10 mouse cellular contexts compared by ENCODE assay signal in genomic region chr8:72350727-72351126, GRCm38 (mm10). TPM values are rescaled to one million over a fixed set of nuclear protein-coding genes. Genes with fewer than 3 reads are reported as not detected.
DNase-seq lines count a peak whose midpoint lies in the region; ATAC-seq and TF ChIP-seq lines count a peak whose summit lies in the region.
"Had no signal": no experiment of that assay in that cellular context is flagged by ENCODE, and none has a peak within 500 bp of the region (broad histone marks: within the 10 kb centered on the region; RNA-seq: fewer than 3 reads in every experiment).

No protein-coding gene starts in this region.

- no peak overlapping the region for H3K4me3 ChIP-seq in CH12.LX (replicated peaks in 1 of 3; ENCODE audit: low read depth in 2 of 3, low read length in 2 of 3, poor library complexity in 1 of 3)
- H3K4me3 ChIP-seq in liver, postnatal 0 days (ENCODE audit: low read depth, low read length): no peak overlapping the region
- peak overlapping the region; percentile 16; the same call in 1 of the 2 replicates for H3K4me3 ChIP-seq in spleen, adult 2 months (ENCODE audit: extremely low read depth, insufficient read depth, insufficient read length)
- H3K4me3 ChIP-seq: heart, embryonic 10.5 days had no signal

- DNase-seq in B cell, adult 2 months: peak; percentile 73 to 75
- peak; percentile 67 for DNase-seq in CH12.LX (ENCODE audit: extremely low read depth)
- DNase-seq in liver, postnatal 0 days: peak; percentile 62
- peak; percentile 79 to 84 for DNase-seq in spleen, adult 2 months (ENCODE audit: low read depth in 1 of 2, low spot score in 2 of 2)
- DNase-seq in left cerebral cortex, adult 11 months (ENCODE audit: low spot score): no peak
- no peak for DNase-seq in kidney, adult 11 months
- DNase-seq in c-Kit-positive CD71-positive TER-119-positive erythroid progenitor cells, embryonic 14.5 days (ENCODE audit: low spot score): no peak

- peak overlapping the region; percentile 12; the same call in 1 of the 2 replicates for H3K4me2 ChIP-seq in CH12.LX (ENCODE audit: insufficient read depth, low read depth, poor library complexity, severe bottlenecking)
- H3K4me2 ChIP-seq in liver, postnatal 0 days (ENCODE audit: low read depth, low read length): peak overlapping the region; percentile 42

- no peak overlapping the region for H3K9ac ChIP-seq in CH12.LX (ENCODE audit: insufficient read depth, low read depth)
- no peak overlapping the region for H3K9ac ChIP-seq in liver, postnatal 0 days (replicated peaks)
- H3K9ac ChIP-seq: liver, embryonic 14.5 days had no signal

- no peak for TF ChIP-seq CTCF in CH12.LX (conservative IDR thresholded peaks at IDR 0.05 in 1 of 2, IDR thresholded peaks at IDR 0.05 in 1 of 2; ENCODE audit: low read depth in 2 of 2, low read length in 2 of 2)
- no peak for TF ChIP-seq CTCF in liver, postnatal 0 days (IDR thresholded peaks at IDR 0.05; ENCODE audit: low read depth)
- no peak for TF ChIP-seq CTCF in spleen, adult 2 months (IDR thresholded peaks at IDR 0.05; ENCODE audit: extremely low read depth, insufficient read depth, insufficient read length, insufficient replicate concordance)

- in situ Hi-C loops in CH12.LX (cut with MboI; ENCODE audit: low pct_ligation_motif_present, low pct_unique_long_range_greater_than_20kb, low sequenced_read_pairs): no loop called here

- peaks cover 5 to 78% of the 10 kb centered on the region in 2 experiments for H3K4me1 ChIP-seq in CH12.LX (ENCODE audit: control insufficient read depth in 1 of 2, insufficient read depth in 2 of 2)
- H3K4me1 ChIP-seq in liver, postnatal 0 days (ENCODE audit: insufficient read depth): peaks cover 56% of the 10 kb centered on the region
- H3K4me1 ChIP-seq in spleen, adult 2 months (ENCODE audit: control insufficient read depth, insufficient read depth, insufficient read length): peaks cover 63% of the 10 kb centered on the region

- H3K79me2 ChIP-seq in CH12.LX (replicated peaks; ENCODE audit: control insufficient read depth, extremely low read depth, insufficient read depth, poor library complexity, severe bottlenecking): no peaks in the 10 kb centered on the region

- H3K27ac ChIP-seq in CH12.LX (ENCODE audit: insufficient read depth, low read depth): no peak overlapping the region
- peak overlapping the region; percentile 76 for H3K27ac ChIP-seq in liver, postnatal 0 days (ENCODE audit: low read depth)
- peak overlapping the region; percentile 96 for H3K27ac ChIP-seq in spleen, adult 2 months (ENCODE audit: insufficient read depth, low read length)
- H3K27ac ChIP-seq: heart, embryonic 10.5 days; liver, embryonic 14.5 days had no signal

- TF ChIP-seq POLR2A in CH12.LX (IDR thresholded peaks at IDR 0.05; ENCODE audit: low read depth, low read length): no peak
- TF ChIP-seq POLR2A in spleen, adult 2 months (IDR thresholded peaks at IDR 0.05; ENCODE audit: low read depth, low read length): peak; percentile 56

- dilution Hi-C loops in CH12.LX (cut with MboI; ENCODE audit: extremely low pct_ligation_motif_present, extremely low pct_unique_long_range_greater_than_20kb, low sequenced_read_pairs): no loop called here

- no peaks in the 10 kb centered on the region for H3K9me3 ChIP-seq in CH12.LX (replicated peaks; ENCODE audit: low read length)
- no peaks in the 10 kb centered on the region for H3K9me3 ChIP-seq in liver, postnatal 0 days (ENCODE audit: low read length)
- H3K9me3 ChIP-seq: heart, embryonic 10.5 days had no signal

- peak; percentile 54 for TF ChIP-seq EP300 in CH12.LX (IDR thresholded peaks at IDR 0.05; ENCODE audit: low read length)
- TF ChIP-seq EP300 in liver, postnatal 0 days (IDR thresholded peaks at IDR 0.05; ENCODE audit: low read depth): 0 out of 2 replicates have a peak, but pooled peaks have one; percentile 9

- peak; percentile 43; the same call in 1 of the 2 replicates for ATAC-seq in liver, postnatal 0 days
- no peak for ATAC-seq in erythroid progenitor cell, adult 5-6 weeks (replicated peaks; ENCODE audit: low FRiP score, poor library complexity, severe bottlenecking)

- WGBS in liver, postnatal 0 days (ENCODE audit: insufficient replicate concordance): 49% methylated on average over 8 of the region's 8 CpGs
- 2% methylated on average over 8 of the region's 8 CpGs for WGBS in spleen, adult 2 months

- peaks cover 6 to 65% of the 10 kb centered on the region in 2 experiments for H3K36me3 ChIP-seq in CH12.LX (replicated peaks in 1 of 2; ENCODE audit: control insufficient read depth in 1 of 2, insufficient read depth in 1 of 2, low read length in 1 of 2)
- peaks cover 5% of the 10 kb centered on the region for H3K36me3 ChIP-seq in liver, postnatal 0 days (replicated peaks; ENCODE audit: insufficient read depth, low read length)
- no peaks in the 10 kb centered on the region for H3K36me3 ChIP-seq in spleen, adult 2 months (ENCODE audit: control insufficient read depth, insufficient read depth, low read length)

- TF ChIP-seq RAD21 in CH12.LX (IDR thresholded peaks at IDR 0.05; ENCODE audit: low read depth, low read length): no peak

- no peaks in the 10 kb centered on the region for H3K27me3 ChIP-seq in CH12.LX (replicated peaks)
- no peaks in the 10 kb centered on the region for H3K27me3 ChIP-seq in liver, postnatal 0 days (ENCODE audit: insufficient read depth, low read length)
- no peaks in the 10 kb centered on the region for H3K27me3 ChIP-seq in spleen, adult 2 months (ENCODE audit: control insufficient read depth, insufficient read depth, low read length)

TF ChIP-seq in CH12.LX, 34 proteins besides CTCF, POLR2A, EP300 and RAD21:
- peak; percentile 99 for TF ChIP-seq ZNF384 (IDR thresholded peaks at IDR 0.05; ENCODE audit: low read depth, low read length)
- peak; percentile 50; the same call in 1 of the 2 replicates for TF ChIP-seq MEF2A (IDR thresholded peaks at IDR 0.05; ENCODE audit: borderline replicate concordance, low read depth, low read length)
- peak; percentile 89 for TF ChIP-seq IRF4 (IDR thresholded peaks at IDR 0.05; ENCODE audit: low read depth, low read length)
- TF ChIP-seq RCOR1 (conservative IDR thresholded peaks at IDR 0.05; ENCODE audit: low read depth, low read length): no peak
- peak; percentile 90; the same call in 1 of the 2 replicates for TF ChIP-seq MAFK (IDR thresholded peaks at IDR 0.05; ENCODE audit: insufficient replicate concordance, low read length)
- no peak for TF ChIP-seq SMC3 (IDR thresholded peaks at IDR 0.05; ENCODE audit: low read depth, low read length)
- no peak for TF ChIP-seq POLR2AphosphoS2 (IDR thresholded peaks at IDR 0.05; ENCODE audit: low read depth, low read length)
- peak; percentile 81 for TF ChIP-seq BHLHE40 (IDR thresholded peaks at IDR 0.05; ENCODE audit: low read depth, low read length)
- TF ChIP-seq ETS1 (conservative IDR thresholded peaks at IDR 0.05; ENCODE audit: low read depth, low read length): peak; percentile 51; the same call in 1 of the 2 replicates
- TF ChIP-seq JUN (IDR thresholded peaks at IDR 0.05; ENCODE audit: insufficient read depth, low read depth, low read length): no peak
- TF ChIP-seq MYC (IDR thresholded peaks at IDR 0.05; ENCODE audit: low read depth, low read length): no peak
- TF ChIP-seq ZKSCAN1 (IDR thresholded peaks at IDR 0.05; ENCODE audit: borderline replicate concordance, low read depth, low read length): 0 out of 2 replicates have a peak, but pooled peaks have one; percentile 12
- TF ChIP-seq NRF1 (IDR thresholded peaks at IDR 0.05; ENCODE audit: low read depth, low read length): no peak
- TF ChIP-seq TCF12 (IDR thresholded peaks at IDR 0.05; ENCODE audit: low read depth, low read length): 0 out of 2 replicates have a peak, but pooled peaks have one; percentile 20
- no peak for TF ChIP-seq NELFE (IDR thresholded peaks at IDR 0.05; ENCODE audit: low read depth, low read length)
- no peak for TF ChIP-seq MXI1 (IDR thresholded peaks at IDR 0.05; ENCODE audit: low read depth, low read length)

RNA-seq across cellular contexts. Expression of gene Klf2, which starts 31.9 kb away (rescaled TPM):
- total RNA-seq in CH12.LX (2012; rRNA removed) (not detected in 2 replicates), CH12.LX (2014; rRNA removed) (0.12 and 0.16 TPM in 2 replicates)
- polyA plus RNA-seq in CH12.LX (2012; ENCODE audit: insufficient read length, low read depth): 0.74 and 1.4 TPM in 2 replicates
- 5.6 and 7.4 TPM in 2 replicates for polyA plus RNA-seq in liver, postnatal 0 days (2015; fragmentation: Nextera tagmentation; extraction: Ambion mirVana)
- 219 and 378 TPM in 2 replicates for polyA plus RNA-seq in spleen, adult 2 months (2012; rRNA removed)
- total RNA-seq in erythroid progenitor cell, adult 5-6 weeks (2015; ENCODE audit: low replicate concordance): 5.4 and 13.3 TPM in 2 replicates
- total RNA-seq in erythroid progenitor cell, adult 5-6 weeks (2017; ENCODE audit: low replicate concordance): 2.9 and 5.5 TPM in 2 replicates

RNA-seq across cellular contexts. Expression of gene Gm10282, which starts 45.7 kb away (rescaled TPM):
- 16.4 and 18.3 TPM in 2 replicates for total RNA-seq in CH12.LX (2012; rRNA removed)
- 76.4 and 77.7 TPM in 2 replicates for total RNA-seq in CH12.LX (2014; rRNA removed)
- polyA plus RNA-seq in CH12.LX (2012; ENCODE audit: insufficient read length, low read depth): 125 and 176 TPM in 2 replicates
- 6.3 and 6.4 TPM in 2 replicates for polyA plus RNA-seq in liver, postnatal 0 days (2015; fragmentation: Nextera tagmentation; extraction: Ambion mirVana)
- polyA plus RNA-seq in spleen, adult 2 months (2012; rRNA removed): 1.4 and 1.7 TPM in 2 replicates
- 32.8 and 36.5 TPM in 2 replicates for total RNA-seq in erythroid progenitor cell, adult 5-6 weeks (2015; ENCODE audit: low replicate concordance)
- total RNA-seq in erythroid progenitor cell, adult 5-6 weeks (2017; ENCODE audit: low replicate concordance): 19.9 and 23.5 TPM in 2 replicates

Comparison
In these comparisons a context has a peak if more than half of its experiments do, and no peak if none do; other contexts are left out.
1. DNase-seq: peak in B cell, adult 2 months (2 of 2), CH12.LX (single experiment), liver, postnatal 0 days (single experiment) and spleen, adult 2 months (2 of 2); none in left cerebral cortex, adult 11 months (single experiment), kidney, adult 11 months (single experiment) and c-Kit-positive CD71-positive TER-119-positive erythroid progenitor cells, embryonic 14.5 days (single experiment).
2. RNA of gene Klf2, which starts 31.9 kb away (polyA plus RNA-seq): 219 to 378 TPM in spleen, adult 2 months; 5.6 to 7.4 TPM in liver, postnatal 0 days and 0.74 to 1.4 TPM in CH12.LX; every median in the first group is over 10 times any median in the second.
3. RNA of gene Gm10282, which starts 45.7 kb away (polyA plus RNA-seq): 125 to 176 TPM in CH12.LX; 6.3 to 6.4 TPM in liver, postnatal 0 days and 1.4 to 1.7 TPM in spleen, adult 2 months; every median in the first group is over 10 times any median in the second.